Mouse (Mus musculus) thymus, adult 2 months (tissue): ENCODE measurements around the gene Gsc. TPM values are rescaled to one million over a fixed set of nuclear protein-coding genes. Genes with fewer than 3 reads are reported as not detected.

Experiments
- DNase-seq: peaks from one replicate; pipeline ENCODE4 v3.0.0; 2021
- H3K27ac ChIP-seq: fragments of 200-500 bp; 2 replicates; pipeline ENCODE4 v1.5.1; 2012; ENCODE audit warnings: low read length, control low read depth; ENCODE audit not compliant: control insufficient read depth, insufficient read depth
- H3K27me3 ChIP-seq: fragments of 200-500 bp; 2 replicates; pipeline ENCODE4 v1.6.1; 2012; ENCODE audit warnings: mild to moderate bottlenecking, low read length, moderate library complexity, mixed read lengths; ENCODE audit not compliant: control insufficient read depth, insufficient read depth
- H3K36me3 ChIP-seq: fragments of 200-500 bp; 2 replicates; pipeline ENCODE4 v1.6.1; 2012; ENCODE audit warnings: mild to moderate bottlenecking, low read length, moderate library complexity; ENCODE audit not compliant: control insufficient read depth, insufficient read depth
- H3K4me1 ChIP-seq: fragments of 200-500 bp; replicated peaks from 2 replicates; pipeline ENCODE4 v1.6.1; 2012; ENCODE audit warnings: low read length; ENCODE audit not compliant: control insufficient read depth, insufficient read depth
- H3K4me3 ChIP-seq: fragments of 200-500 bp; 2 replicates; pipeline ENCODE4 v1.5.1; 2012; ENCODE audit warnings: mild to moderate bottlenecking, low read length, control low read depth, moderate library complexity; ENCODE audit not compliant: control insufficient read depth, insufficient read depth
- CTCF ChIP-seq: fragments of 200-500 bp; IDR thresholded peaks from 2 replicates; pipeline ENCODE4 v1.5.1; 2012; ENCODE audit warnings: mild to moderate bottlenecking, control low read depth, low read length, moderate library complexity, borderline replicate concordance; ENCODE audit not compliant: control insufficient read depth, poor library complexity, insufficient read depth; ENCODE audit errors: extremely low read depth
- POLR2A ChIP-seq: fragments of 200-500 bp; IDR thresholded peaks from 2 replicates; pipeline ENCODE4 v1.6.1; 2012; ENCODE audit warnings: mild to moderate bottlenecking, low read length, control low read depth, moderate library complexity; ENCODE audit not compliant: control insufficient read depth, poor library complexity, insufficient read depth; ENCODE audit errors: extremely low read depth
- WGBS: fragments of 180-500 bp; shearing (Covaris S2); methylation state at CpG from one replicate; pipeline ENCODE4 v1.1.7; 2018; 5-methylcytosine and 5-hydroxymethylcytosine counted together
- polyA plus RNA-seq: library from polyadenylated mRNA; depleted of rRNA; stranded (reverse); fragments of >200 nt; gene quantifications from 2 replicates; pipeline ENCODE4 v1.2.3, GENCODE M21; 2012; rRNA removed

Gsc gene
- polyA plus RNA-seq, 1 experiment, result 0.77 TPM

- 90% methylated on average over 20 of the region's 20 CpGs for WGBS
- no peaks in the 10 kb centered on the region for H3K27me3 ChIP-seq
- H3K36me3 ChIP-seq, result no peaks in the 10 kb centered on the region
- H3K27ac ChIP-seq, result no peak overlapping the region
- no peak for DNase-seq
- no peak overlapping the region for H3K4me3 ChIP-seq
- no peak for TF ChIP-seq POLR2A
- TF ChIP-seq CTCF, result no peak
- H3K4me1 ChIP-seq, result no peaks in the 10 kb centered on the region
Observed at GRCm38 (mm10) chr12:104433951-104434735, 39.0 kb downstream of the Gsc start.

- TF ChIP-seq CTCF (no peak), POLR2A (no peak)
- 75% methylated on average over 7 of the region's 7 CpGs for WGBS
- no peak overlapping the region for H3K4me3 ChIP-seq
- H3K27ac ChIP-seq, result no peak overlapping the region
- no peaks in the 10 kb centered on the region for H3K27me3 ChIP-seq
- DNase-seq, result no peak
- H3K36me3 ChIP-seq, result no peaks in the 10 kb centered on the region
- no peaks in the 10 kb centered on the region for H3K4me1 ChIP-seq
Observed at GRCm38 (mm10) chr12:104433214-104433613, 39.9 kb downstream of the Gsc start.

- Histone ChIP-seq H3K36me3 (no peaks in the 10 kb centered on the region), H3K27me3 (no peaks in the 10 kb centered on the region), H3K4me1 (no peaks in the 10 kb centered on the region), H3K4me3 (no peak overlapping the region), H3K27ac (no peak overlapping the region)
- DNase-seq, result no peak
- no peak for TF ChIP-seq CTCF
- no peak for TF ChIP-seq POLR2A
- WGBS, result 84% methylated on average over 10 of the region's 10 CpGs
Observed at GRCm38 (mm10) chr12:104431359-104431758, 41.8 kb downstream of the Gsc start.

GRCm38 (mm10) chr12:104426915-104427314, 46.2 kb downstream of the Gsc start:
- peak; percentile 28 for DNase-seq
- Histone ChIP-seq H3K36me3 (no peaks in the 10 kb centered on the region), H3K27me3 (no peaks in the 10 kb centered on the region), H3K4me1 (no peaks in the 10 kb centered on the region), H3K4me3 (no peak overlapping the region), H3K27ac (no peak overlapping the region)
- TF ChIP-seq CTCF (peak; percentile 62; the same call in 1 of the 2 replicates), POLR2A (no peak)
- WGBS, result 7% methylated on average over 7 of the region's 7 CpGs

GRCm38 (mm10) chr12:104425591-104425990, 47.5 kb downstream of the Gsc start:
- H3K27ac ChIP-seq, result no peak overlapping the region
- no peak for TF ChIP-seq POLR2A
- TF ChIP-seq CTCF, result no peak
- no peaks in the 10 kb centered on the region for H3K27me3 ChIP-seq
- H3K4me1 ChIP-seq, result no peaks in the 10 kb centered on the region
- H3K4me3 ChIP-seq, result no peak overlapping the region
- 87% methylated on average over 3 of the region's 3 CpGs for WGBS
- H3K36me3 ChIP-seq, result no peaks in the 10 kb centered on the region
- DNase-seq, result no peak

GRCm38 (mm10) chr12:104422615-104423392, 50.3 kb downstream of the Gsc start:
- no peak for DNase-seq
- Histone ChIP-seq H3K27me3 (no peaks in the 10 kb centered on the region), H3K4me3 (no peak overlapping the region), H3K4me1 (no peaks in the 10 kb centered on the region), H3K36me3 (no peaks in the 10 kb centered on the region), H3K27ac (no peak overlapping the region)
- 61% methylated on average over 11 of the region's 11 CpGs for WGBS
- no peak for TF ChIP-seq CTCF

Other genes with a start within 250 kb of the Gsc start
- gene Serpina3g, start 237.1 kb downstream of the Gsc start, polyA plus RNA-seq, result 41.7 and 54.4 TPM in 2 replicates
- 5.4 and 8.8 TPM in 2 replicates for gene Serpina3i, start 210.2 kb downstream of the Gsc start, polyA plus RNA-seq
- 1.4 and 2.0 TPM in 2 replicates for gene Serpina3j, start 158.8 kb downstream of the Gsc start, polyA plus RNA-seq
- gene Serpina3k, start 134.8 kb downstream of the Gsc start, polyA plus RNA-seq, result 0.15 and 4.5 TPM in 2 replicates
- 0.18 and 0.50 TPM in 2 replicates for gene Serpina3m, start 134.8 kb downstream of the Gsc start, polyA plus RNA-seq
- 10.2 and 32.2 TPM in 2 replicates for gene Serpina3n, start 66.6 kb downstream of the Gsc start, polyA plus RNA-seq